Mouse (Mus musculus) lung, adult 2 months (tissue): ENCODE results near the gene Map4.

Experiments used
- CTCF ChIP-seq: fragments of 200-500 bp; IDR thresholded peaks from 2 replicates; pipeline ENCODE4 v1.5.1; 2011; ENCODE audit warnings: mild to moderate bottlenecking, low read length, control low read depth; ENCODE audit not compliant: insufficient read depth
- POLR2A ChIP-seq: fragments of 200-500 bp; IDR thresholded peaks from 2 replicates; pipeline ENCODE4 v1.6.1; 2011; ENCODE audit warnings: low read depth, mild to moderate bottlenecking, control low read depth, low read length, borderline replicate concordance; ENCODE audit errors: extremely low read depth

DNA sequence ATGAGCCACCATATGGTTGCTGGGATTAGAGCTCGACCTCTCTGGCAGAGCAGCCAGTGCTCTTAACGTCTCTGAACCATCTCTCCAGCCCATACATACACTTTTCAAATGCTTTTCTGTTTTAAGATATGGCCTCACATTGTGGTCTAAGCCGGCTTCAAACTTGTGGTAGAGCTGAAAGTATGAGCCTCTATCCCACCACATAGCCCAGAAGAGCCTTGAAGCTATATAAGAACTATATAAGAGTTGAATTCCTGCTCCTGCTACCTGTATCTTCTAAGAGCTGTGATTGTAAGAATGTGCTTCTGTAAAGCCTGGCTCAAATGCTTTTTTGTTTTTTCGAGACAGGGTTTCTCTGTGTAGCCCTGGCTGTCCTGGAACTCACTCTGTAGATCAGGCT lies 18.5 kb downstream of the Map4 start:
- no peak for TF ChIP-seq CTCF
- no peak for TF ChIP-seq POLR2A
